Mouse (Mus musculus): ENCODE measurements around the gene Ugt1a6a. TPM values are rescaled to one million over a fixed set of nuclear protein-coding genes. Genes with fewer than 3 reads are reported as not detected.
"Not testable (repeated sequence)": the region's sequence is repeated elsewhere in the genome, so short reads cannot be mapped to it uniquely, and the experiment has no call there.

Ugt1a6a gene
- polyA plus RNA-seq, 1 experiment from 2014 or later, result 2.1 TPM

DNA sequence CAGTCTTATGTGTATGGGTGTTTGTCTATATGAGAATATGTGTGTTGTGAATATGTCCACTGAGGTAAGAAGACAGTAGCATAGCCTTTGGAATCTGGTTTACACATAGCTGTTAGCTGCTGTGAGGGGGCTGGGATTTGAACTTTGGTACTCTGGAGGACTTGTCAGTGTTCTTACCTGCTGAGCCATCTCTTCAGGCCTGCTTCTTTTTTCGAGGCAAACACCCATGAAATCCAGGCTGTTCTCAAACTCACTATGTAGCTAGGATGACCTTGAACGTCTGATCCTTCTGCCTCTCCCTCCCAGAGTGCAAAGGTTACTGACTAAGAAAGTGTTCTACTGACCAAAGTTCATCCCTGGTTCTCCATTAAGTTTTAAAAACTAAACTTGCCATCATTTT lies 29.0 kb upstream of the Ugt1a6a start:
- H3K9ac ChIP-seq, result no peak overlapping the region
- 43% methylated on average over 2 of the region's 2 CpGs for WGBS (ENCODE audit: insufficient replicate concordance)
- no peaks in the 10 kb centered on the region for H3K36me3 ChIP-seq
- no peak for ATAC-seq
- H3K27me3 ChIP-seq (replicated peaks), result 0 out of 2 replicates have a peak, but pooled peaks cover 8% of the 10 kb centered on the region
- no peak overlapping the region for H3K4me3 ChIP-seq
- H3K27ac ChIP-seq, result no peak overlapping the region
- no peak overlapping the region for H3K4me2 ChIP-seq
- H3K4me1 ChIP-seq, result peaks cover 13% of the 10 kb centered on the region
- no peaks in the 10 kb centered on the region for H3K9me3 ChIP-seq (replicated peaks)

DNA sequence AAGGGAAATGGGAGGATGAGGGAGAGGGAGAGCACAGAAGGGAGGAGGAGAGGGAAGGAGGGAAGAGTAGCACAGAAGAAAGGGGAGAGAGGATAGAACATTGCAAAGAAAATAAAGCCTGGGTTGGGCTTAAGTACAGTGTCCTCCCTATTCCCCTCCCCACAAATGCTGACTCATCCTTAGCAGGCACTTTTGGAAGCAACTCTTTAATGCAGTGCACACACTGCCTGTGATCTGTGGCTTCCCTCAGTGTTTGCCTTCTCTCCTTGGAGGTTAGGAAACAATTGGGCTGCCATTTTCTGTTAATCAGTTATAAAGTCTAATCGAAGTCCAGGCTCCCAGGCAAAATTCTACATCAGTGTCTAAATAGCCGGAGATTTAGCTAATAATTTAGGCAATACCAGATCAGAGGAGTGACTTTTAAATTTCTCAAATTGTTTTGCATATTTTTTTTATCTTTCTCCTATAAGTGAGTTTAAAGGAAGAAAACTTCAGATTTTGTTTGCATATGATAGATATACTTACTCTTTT lies 25.5 kb upstream of the Ugt1a6a start:
- not testable (repeated sequence) for H3K9ac ChIP-seq
- WGBS (ENCODE audit: insufficient replicate concordance), result 44% methylated on average over 2 of the region's 2 CpGs

DNA sequence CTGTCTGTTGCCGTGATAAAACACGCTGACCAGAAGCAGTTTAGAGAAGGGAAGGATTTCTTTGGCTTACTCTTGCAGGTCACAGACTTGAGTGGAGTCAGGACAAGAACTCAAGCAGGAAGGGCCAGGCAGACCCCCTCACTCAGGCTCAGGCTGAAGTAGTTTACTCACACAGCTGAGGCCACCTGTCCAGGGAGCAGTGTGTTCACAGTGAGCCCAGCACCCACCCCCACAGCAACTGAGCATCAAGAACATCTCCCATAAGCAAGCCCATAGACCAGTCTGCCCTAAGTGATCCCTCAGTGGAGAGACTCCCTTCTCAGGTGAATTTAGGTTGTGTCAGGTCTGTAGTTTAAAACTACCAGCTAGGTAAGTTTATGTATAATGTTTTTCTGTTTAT lies 25.0 kb upstream of the Ugt1a6a start:
- not testable (repeated sequence) for H3K27me3 ChIP-seq (replicated peaks); H3K9me3 ChIP-seq (replicated peaks); H3K9ac ChIP-seq; H3K4me2 ChIP-seq; H3K4me3 ChIP-seq; H3K36me3 ChIP-seq
- peak; percentile 30; the same call in 1 of the 2 replicates for ATAC-seq
- Histone ChIP-seq H3K4me1 (peaks cover 13% of the 10 kb centered on the region), H3K27ac (peak overlapping the region; percentile 48; the same call in 1 of the 2 replicates)
- 45% methylated on average over 2 of the region's 2 CpGs for WGBS (ENCODE audit: insufficient replicate concordance)

More for the DNA sequence above, 25.5 kb upstream of the Ugt1a6a start:
- H3K9me3 ChIP-seq (replicated peaks); H3K36me3 ChIP-seq; H3K4me2 ChIP-seq; H3K27me3 ChIP-seq (replicated peaks); H3K4me3 ChIP-seq: not testable (repeated sequence)
- Histone ChIP-seq H3K27ac (0 out of 2 replicates have a peak overlapping the region, but pooled peaks have one; percentile 48), H3K4me1 (peaks cover 13% of the 10 kb centered on the region)
- ATAC-seq, result peak; percentile 99

DNA sequence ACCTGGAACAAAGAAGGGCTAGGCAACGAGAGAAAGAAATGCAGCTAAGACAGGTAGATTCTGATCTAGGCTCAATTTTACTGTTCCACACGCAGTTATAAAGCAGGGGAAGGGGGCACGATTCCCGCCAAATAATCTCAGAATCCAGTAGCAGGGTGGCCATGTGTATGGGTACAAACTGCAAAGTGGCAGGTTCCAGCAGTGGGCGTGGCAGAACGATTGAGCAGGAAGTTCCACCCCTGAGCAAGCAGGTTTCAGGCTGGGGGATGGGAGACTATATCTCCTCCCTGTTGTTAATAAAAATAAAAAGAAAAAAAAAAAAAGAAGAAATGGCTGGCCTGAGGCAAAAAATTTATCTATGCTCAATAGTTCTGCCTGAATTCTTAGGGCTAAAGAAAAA lies 21.8 kb upstream of the Ugt1a6a start:
- not testable (repeated sequence) for H3K4me2 ChIP-seq; H3K4me3 ChIP-seq; H3K27me3 ChIP-seq (replicated peaks); H3K36me3 ChIP-seq; H3K9ac ChIP-seq; H3K9me3 ChIP-seq (replicated peaks); H3K4me1 ChIP-seq; H3K27ac ChIP-seq; ATAC-seq
- WGBS (ENCODE audit: insufficient replicate concordance), result 68% methylated on average over 6 of the region's 6 CpGs

DNA sequence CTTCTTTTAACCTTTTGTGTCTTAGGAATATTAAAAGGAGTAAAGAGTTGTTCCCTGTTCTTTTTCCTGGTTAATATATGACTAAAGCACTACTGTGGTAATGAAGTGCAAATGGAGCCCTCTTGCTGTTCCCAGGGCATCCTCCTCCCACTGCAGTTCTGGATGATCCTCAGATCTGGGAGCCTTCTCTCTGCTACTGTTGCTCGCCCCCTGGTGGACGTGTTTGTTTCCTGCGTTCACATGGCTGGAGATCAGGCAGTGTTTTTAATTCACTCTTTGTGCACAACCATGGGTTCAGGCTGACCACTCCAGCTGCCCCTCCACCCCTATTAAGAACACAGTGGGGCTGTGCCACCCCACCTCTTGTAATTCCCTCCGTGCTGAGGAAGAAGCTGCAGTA lies 14.1 kb upstream of the Ugt1a6a start:
- not testable (repeated sequence) for H3K36me3 ChIP-seq; H3K4me2 ChIP-seq; H3K4me1 ChIP-seq; H3K4me3 ChIP-seq; H3K9me3 ChIP-seq (replicated peaks); H3K27ac ChIP-seq; H3K9ac ChIP-seq; H3K27me3 ChIP-seq (replicated peaks)
- 0 out of 2 replicates have a peak, but pooled peaks have one; percentile 37 for ATAC-seq
- 6% methylated on average over 4 of the region's 4 CpGs for WGBS (ENCODE audit: insufficient replicate concordance)

DNA sequence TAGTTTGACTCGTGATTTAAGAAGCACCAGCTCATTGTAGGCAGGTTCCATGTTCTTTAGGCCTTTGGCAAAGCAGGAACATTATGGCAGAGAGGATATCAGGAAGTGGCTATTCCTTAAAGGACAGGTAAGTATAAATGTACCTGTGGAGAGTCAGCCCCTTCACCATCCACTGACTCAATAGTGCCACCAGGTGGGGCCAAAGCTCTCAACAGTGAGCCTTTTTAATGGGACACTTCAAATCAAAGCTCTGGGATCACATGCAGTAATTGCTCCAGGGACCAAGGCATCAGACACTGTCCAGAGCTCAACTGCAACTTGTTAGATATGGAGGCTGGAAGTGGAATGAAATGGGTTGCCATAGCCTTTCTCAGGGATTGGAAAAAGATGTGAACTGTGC lies 13.1 kb upstream of the Ugt1a6a start:
- ATAC-seq; H3K4me1 ChIP-seq; H3K36me3 ChIP-seq; H3K4me2 ChIP-seq; H3K4me3 ChIP-seq; H3K9me3 ChIP-seq (replicated peaks); H3K27ac ChIP-seq; H3K27me3 ChIP-seq (replicated peaks); H3K9ac ChIP-seq: not testable (repeated sequence)
- no CpG with 5 or more reads among the region's 1 CpGs for WGBS (ENCODE audit: insufficient replicate concordance)

DNA sequence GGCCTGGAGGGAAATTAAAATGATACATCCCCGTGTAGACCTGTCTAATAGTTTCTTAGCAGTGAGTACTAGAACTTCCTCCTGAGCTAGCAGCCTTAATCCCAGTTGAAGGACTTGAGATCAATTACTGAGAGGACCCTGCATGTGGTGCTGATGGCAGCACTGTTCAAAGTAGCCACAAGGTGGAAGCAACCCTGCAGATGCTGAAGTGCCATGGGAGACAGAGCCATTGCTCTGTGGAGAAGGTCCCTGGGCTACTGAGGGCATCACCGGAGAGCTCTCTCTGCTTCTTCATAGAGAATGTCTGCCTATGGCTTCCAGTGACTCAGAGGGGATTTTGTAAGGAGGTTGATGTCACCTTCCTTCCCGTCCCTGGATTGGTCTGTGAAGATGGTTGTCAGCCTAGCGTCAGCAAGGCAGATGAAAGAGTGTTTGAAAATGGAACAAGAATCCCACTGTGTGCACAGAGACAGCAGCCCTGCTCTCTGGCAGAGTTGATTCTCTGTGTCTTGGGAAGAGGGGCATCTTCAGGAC lies 8.7 kb upstream of the Ugt1a6a start:
- not testable (repeated sequence) for H3K4me2 ChIP-seq; H3K36me3 ChIP-seq; H3K9me3 ChIP-seq (replicated peaks); H3K27ac ChIP-seq; H3K4me3 ChIP-seq; H3K9ac ChIP-seq; H3K4me1 ChIP-seq; H3K27me3 ChIP-seq (replicated peaks); ATAC-seq
- WGBS (ENCODE audit: insufficient replicate concordance), result 60% methylated on average over 4 of the region's 4 CpGs

- not testable (repeated sequence) for H3K9ac ChIP-seq; H3K9me3 ChIP-seq (replicated peaks); H3K27me3 ChIP-seq (replicated peaks); H3K4me3 ChIP-seq; H3K4me2 ChIP-seq; ATAC-seq; H3K36me3 ChIP-seq; H3K4me1 ChIP-seq; H3K27ac ChIP-seq
- 64% methylated on average over 2 of the region's 2 CpGs for WGBS (ENCODE audit: insufficient replicate concordance)
Measured at GRCm38 (mm10) chr1:88129091-88129490, 5.5 kb upstream of the Ugt1a6a start.

- H3K27ac ChIP-seq; ATAC-seq; H3K4me1 ChIP-seq; H3K9ac ChIP-seq; H3K36me3 ChIP-seq; H3K27me3 ChIP-seq (replicated peaks); H3K9me3 ChIP-seq (replicated peaks); H3K4me3 ChIP-seq; H3K4me2 ChIP-seq: not testable (repeated sequence)
- WGBS (ENCODE audit: insufficient replicate concordance), result 74% methylated on average over 1 of the region's 1 CpGs
Measured at GRCm38 (mm10) chr1:88130223-88130622, 4.4 kb upstream of the Ugt1a6a start.

- Histone ChIP-seq H3K9me3 (replicated peaks) (no peaks in the 10 kb centered on the region), H3K4me3 (no peak overlapping the region), H3K27me3 (replicated peaks) (0 out of 2 replicates have a peak, but pooled peaks cover 5% of the 10 kb centered on the region), H3K36me3 (no peaks in the 10 kb centered on the region), H3K27ac (no peak overlapping the region), H3K4me2 (no peak overlapping the region), H3K4me1 (no peaks in the 10 kb centered on the region), H3K9ac (no peak overlapping the region)
- no peak for ATAC-seq
- WGBS (ENCODE audit: insufficient replicate concordance), result 33% methylated on average over 3 of the region's 3 CpGs
Measured at GRCm38 (mm10) chr1:88133908-88134456, 627 bp upstream of the Ugt1a6a start.

GRCm38 (mm10) chr1:88135229-88135904 lies 758 bp downstream of the Ugt1a6a start:
- H3K9ac ChIP-seq; H3K9me3 ChIP-seq (replicated peaks); H3K4me3 ChIP-seq; H3K4me2 ChIP-seq; ATAC-seq; H3K27ac ChIP-seq; H3K4me1 ChIP-seq; H3K27me3 ChIP-seq (replicated peaks); H3K36me3 ChIP-seq: not testable (repeated sequence)
- WGBS (ENCODE audit: insufficient replicate concordance), result 64% methylated on average over 5 of the region's 6 CpGs

DNA sequence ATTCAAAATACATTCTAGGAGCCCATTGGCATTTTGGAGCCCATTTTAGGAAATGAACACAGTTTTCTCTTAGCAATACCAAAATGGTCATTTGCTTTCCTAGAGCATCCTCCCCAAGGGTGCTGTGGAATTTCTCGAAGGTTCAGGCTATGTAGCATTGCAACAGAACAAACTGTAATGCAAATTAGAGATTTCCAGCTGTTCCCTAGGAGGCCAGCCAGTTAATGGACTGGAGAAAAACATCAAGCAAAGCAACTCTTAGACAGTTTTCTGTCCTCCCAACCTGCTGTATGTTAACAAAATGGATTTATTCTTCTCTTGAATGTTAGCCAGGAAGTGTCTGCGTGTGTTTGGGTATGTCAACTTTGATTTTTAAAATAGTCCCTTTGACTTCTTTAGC lies 2.0 kb downstream of the Ugt1a6a start:
- Histone ChIP-seq H3K4me2 (no peak overlapping the region), H3K27ac (no peak overlapping the region), H3K36me3 (no peaks in the 10 kb centered on the region), H3K9ac (no peak overlapping the region), H3K27me3 (replicated peaks) (0 out of 2 replicates have a peak, but pooled peaks cover 5% of the 10 kb centered on the region), H3K9me3 (replicated peaks) (no peaks in the 10 kb centered on the region), H3K4me3 (no peak overlapping the region), H3K4me1 (peaks cover 6% of the 10 kb centered on the region; the same call in 1 of the 2 replicates)
- 67% methylated on average over 2 of the region's 2 CpGs for WGBS (ENCODE audit: insufficient replicate concordance)
- no peak for ATAC-seq
